Mouse (Mus musculus) midbrain, postnatal 0 days (tissue): ENCODE data around the gene Cpsf4l. TPM values are rescaled to one million over a fixed set of nuclear protein-coding genes. Genes with fewer than 3 reads are reported as not detected.

Experiments
- ATAC-seq: fragments of 200-750 bp; cut with Nextera tagmentation; 2 replicates; pipeline ENCODE4 v1.8.0; 2017; ENCODE audit warnings: moderate number of reproducible peaks, mild to moderate bottlenecking, moderate TSS enrichment, moderate library complexity; ENCODE audit not compliant: low FRiP score
- DNase-seq: peaks from one replicate; pipeline ENCODE4 v3.0.0-alpha.2; 2015; ENCODE audit warnings: low spot score
- H3K27ac ChIP-seq: fragments of 300-500 bp; sonication (generic); 2 replicates; pipeline ENCODE4 v1.5.1; 2014; ENCODE audit warnings: low read depth, mild to moderate bottlenecking, low read length, mixed read lengths
- H3K27me3 ChIP-seq: fragments of 300-500 bp; sonication (generic); 2 replicates; pipeline ENCODE4 v1.6.1; 2014; ENCODE audit warnings: low read length, control low read depth, mixed read lengths; ENCODE audit not compliant: insufficient read depth
- H3K36me3 ChIP-seq: fragments of 300-500 bp; sonication (generic); 2 replicates; pipeline ENCODE4 v1.6.1; 2014; ENCODE audit warnings: low read length, control low read depth, mixed read lengths; ENCODE audit not compliant: insufficient read depth
- H3K4me1 ChIP-seq: fragments of 300-500 bp; sonication (generic); 2 replicates; pipeline ENCODE4 v1.6.1; 2014; ENCODE audit warnings: mild to moderate bottlenecking, control low read depth, antibody characterized with exemption, low read length, mixed read lengths; ENCODE audit not compliant: insufficient read depth
- H3K4me2 ChIP-seq: fragments of 300-500 bp; sonication (generic); 2 replicates; pipeline ENCODE4 v1.6.1; 2014; ENCODE audit warnings: low read depth, mild to moderate bottlenecking, low read length, mixed read lengths; ENCODE audit not compliant: poor library complexity, severe bottlenecking
- H3K4me3 ChIP-seq: fragments of 300-500 bp; sonication (generic); 2 replicates; pipeline ENCODE4 v1.5.1; 2014; ENCODE audit warnings: low read depth, mild to moderate bottlenecking, low read length, moderate library complexity
- H3K9ac ChIP-seq: fragments of 300-500 bp; sonication (generic); replicated peaks from 2 replicates; pipeline ENCODE4 v1.6.1; 2014; ENCODE audit warnings: mild to moderate bottlenecking, low read length, moderate library complexity, mixed read lengths; ENCODE audit not compliant: poor library complexity, severe bottlenecking
- H3K9me3 ChIP-seq: fragments of 300-500 bp; sonication (generic); 2 replicates; pipeline ENCODE4 v1.6.1; 2016; ENCODE audit warnings: low read length, control low read depth
- CTCF ChIP-seq: IDR thresholded peaks from 2 replicates; pipeline ENCODE4 v1.5.1; 2016; ENCODE audit warnings: antibody characterized with exemption, mild to moderate bottlenecking
- WGBS: fragments of 180-500 bp; shearing (Covaris S2); extraction: QIAGEN DNeasy Blood & Tissue Kit; methylation state at CpG from one replicate; pipeline ENCODE4 v1.1.7; 2014; 5-methylcytosine and 5-hydroxymethylcytosine counted together
- polyA plus RNA-seq: library from polyadenylated mRNA; unstranded; fragments of >200 nt; fragmentation: Nextera tagmentation; extraction: Ambion mirVana; gene quantifications from 2 replicates; pipeline ENCODE4 v1.2.1, GENCODE M21; 2015
- total RNA-seq: library from RNA; depleted of rRNA; stranded (reverse); fragments of >200 nt; gene quantifications from 2 replicates; pipeline ENCODE4 v1.2.3, GENCODE M21; 2014

Cpsf4l gene
- total and polyA plus RNA-seq, 2 experiments from 2014 or later, result 0.20 to 0.22 TPM

DNA sequence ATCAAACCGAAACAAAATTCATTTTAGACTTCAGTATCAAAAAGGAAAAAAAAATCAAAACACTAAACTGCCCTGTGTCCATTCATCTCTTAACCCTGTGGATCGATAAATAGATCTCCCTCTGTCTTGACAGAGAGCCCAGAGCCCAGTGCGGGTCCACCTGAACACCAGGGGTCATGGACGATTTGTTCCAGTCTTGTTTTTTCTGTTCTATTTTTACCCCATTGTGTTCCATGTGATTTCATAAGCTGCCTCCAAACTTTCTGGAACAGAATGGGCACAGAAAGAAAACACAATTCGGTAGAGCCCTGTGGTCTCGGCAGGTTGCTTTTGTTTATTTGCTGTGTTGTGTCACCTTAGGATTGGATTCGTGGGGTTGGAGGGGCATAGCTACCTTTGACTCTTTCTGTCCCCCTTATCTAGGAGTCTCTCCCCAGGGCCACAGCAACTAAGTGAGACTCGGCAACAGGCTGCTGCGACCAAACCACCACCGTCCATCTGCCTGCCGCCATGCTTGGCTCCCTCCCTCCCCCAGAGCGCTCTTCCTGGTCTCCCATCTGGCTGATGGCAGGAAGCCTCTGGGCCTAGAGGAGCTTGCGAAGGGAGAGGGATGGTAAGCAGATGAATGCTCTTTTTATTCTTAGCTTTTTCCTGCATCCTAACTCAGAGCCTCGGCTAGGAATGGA is 12.7 kb upstream of the Cpsf4l start:
- Histone ChIP-seq H3K36me3 (peaks cover 15% of the 10 kb centered on the region), H3K27me3 (no peaks in the 10 kb centered on the region), H3K4me2 (no peak overlapping the region), H3K27ac (no peak overlapping the region), H3K4me1 (no peaks in the 10 kb centered on the region), H3K9ac (no peak overlapping the region), H3K4me3 (no peak overlapping the region), H3K9me3 (no peaks in the 10 kb centered on the region)
- DNase-seq, result peak; percentile 13
- TF ChIP-seq CTCF, result no peak
- 69% methylated on average over 14 of the region's 14 CpGs for WGBS
- ATAC-seq, result no peak

DNA sequence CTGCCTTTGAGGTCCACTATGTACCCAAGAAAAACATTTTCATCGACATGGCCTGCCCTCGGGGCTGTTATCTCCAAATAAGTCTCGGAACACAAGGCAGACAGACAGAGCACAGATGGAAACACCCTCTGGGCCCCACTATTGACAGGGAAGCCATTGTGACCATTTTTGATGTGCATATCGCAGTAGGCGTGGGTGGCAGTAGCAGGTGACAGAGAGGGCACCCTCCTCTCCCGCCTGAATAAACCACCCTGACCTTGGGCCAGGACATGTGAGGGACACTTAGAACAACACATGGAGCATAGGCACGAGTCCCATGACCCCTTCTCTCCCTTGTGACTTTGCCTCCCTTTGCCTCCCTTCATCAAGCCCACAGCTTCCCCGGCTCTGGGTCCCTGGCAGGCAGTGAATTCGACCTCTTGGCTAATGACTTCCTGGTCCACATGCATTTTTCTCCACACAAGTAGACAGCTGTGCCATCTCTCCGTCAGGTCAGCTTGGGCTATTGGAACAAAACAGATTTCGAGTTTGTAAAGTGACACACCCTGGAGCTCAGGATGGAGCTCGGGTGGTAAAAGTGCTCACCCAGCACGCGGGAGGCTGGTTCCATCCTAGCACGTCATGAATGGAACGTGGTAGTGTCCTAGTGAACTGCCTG is 8.1 kb upstream of the Cpsf4l start:
- no peak overlapping the region for H3K27ac ChIP-seq
- no peaks in the 10 kb centered on the region for H3K4me1 ChIP-seq
- no peaks in the 10 kb centered on the region for H3K27me3 ChIP-seq
- no peaks in the 10 kb centered on the region for H3K36me3 ChIP-seq
- H3K4me2 ChIP-seq, result no peak overlapping the region
- no peak for ATAC-seq
- 78% methylated on average over 16 of the region's 16 CpGs for WGBS
- no peak for TF ChIP-seq CTCF
- DNase-seq, result no peak
- H3K9ac ChIP-seq, result no peak overlapping the region
- H3K4me3 ChIP-seq, result no peak overlapping the region
- H3K9me3 ChIP-seq, result no peaks in the 10 kb centered on the region

DNA sequence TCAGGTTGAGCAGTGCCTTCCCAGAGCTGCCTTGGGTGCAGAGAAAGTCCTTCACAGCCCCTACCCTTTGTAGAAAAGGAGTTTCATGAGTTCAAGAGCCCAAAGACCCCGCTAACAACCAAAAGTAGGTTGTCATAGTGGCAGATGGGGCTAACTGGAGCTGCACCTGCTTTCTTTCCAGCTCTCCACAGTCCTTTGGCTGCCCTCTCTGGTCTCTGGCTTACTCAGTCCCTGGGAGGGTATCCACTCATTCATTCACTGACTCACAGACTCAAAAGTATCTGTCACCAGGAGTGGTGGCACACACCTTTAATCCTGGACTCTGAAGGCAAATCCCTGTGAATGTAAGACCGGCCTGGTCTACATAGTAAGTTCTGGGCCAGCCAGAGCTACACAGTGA is 6.3 kb upstream of the Cpsf4l start:
- no peak for DNase-seq
- no peak for ATAC-seq
- WGBS, result 96% methylated on average over 2 of the region's 2 CpGs

DNA sequence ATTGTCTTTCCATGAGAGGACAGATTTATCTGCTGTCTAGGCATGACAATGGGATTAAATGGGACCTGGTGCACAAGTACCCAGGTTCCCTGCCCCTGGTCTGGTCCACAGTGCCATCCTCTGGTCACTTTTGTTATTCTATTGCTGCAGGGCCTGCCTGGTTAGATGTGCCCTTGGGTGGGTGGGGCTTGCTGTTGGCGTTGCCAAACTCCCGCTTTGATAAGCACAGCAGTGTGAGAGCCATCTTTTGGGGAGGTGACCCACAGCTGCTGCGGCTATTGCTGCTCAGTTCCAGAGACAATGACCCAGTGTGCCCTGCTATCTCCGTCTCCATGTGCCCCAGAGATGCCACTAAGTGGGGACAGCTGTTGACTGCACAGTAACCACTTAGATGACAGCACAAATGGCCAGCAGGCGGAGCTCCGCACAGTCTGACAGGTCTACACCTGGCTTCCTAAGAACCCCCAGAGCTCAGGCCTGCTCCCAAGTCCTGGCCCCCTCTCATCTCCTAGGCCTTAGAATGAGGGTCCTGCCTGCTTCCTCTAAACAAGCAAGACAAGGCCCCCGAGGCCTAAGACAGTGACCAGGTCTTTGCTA is 5.4 kb upstream of the Cpsf4l start:
- Histone ChIP-seq H3K4me1 (peaks cover 3% of the 10 kb centered on the region; the same call in 1 of the 2 replicates), H3K4me2 (no peak overlapping the region), H3K9ac (no peak overlapping the region), H3K9me3 (no peaks in the 10 kb centered on the region), H3K4me3 (no peak overlapping the region), H3K27ac (no peak overlapping the region), H3K27me3 (no peaks in the 10 kb centered on the region), H3K36me3 (no peaks in the 10 kb centered on the region)
- WGBS, result 76% methylated on average over 7 of the region's 7 CpGs
- peak; percentile 12 for TF ChIP-seq CTCF
- ATAC-seq (no peak), DNase-seq (no peak)

More for the DNA sequence above, 6.3 kb upstream of the Cpsf4l start:
- no peak overlapping the region for H3K27ac ChIP-seq
- H3K4me1 ChIP-seq, result no peaks in the 10 kb centered on the region
- no peaks in the 10 kb centered on the region for H3K27me3 ChIP-seq
- no peak for TF ChIP-seq CTCF
- H3K9ac ChIP-seq, result no peak overlapping the region
- H3K36me3 ChIP-seq, result no peaks in the 10 kb centered on the region
- H3K9me3 ChIP-seq, result no peaks in the 10 kb centered on the region
- H3K4me2 ChIP-seq, result no peak overlapping the region
- H3K4me3 ChIP-seq, result no peak overlapping the region

DNA sequence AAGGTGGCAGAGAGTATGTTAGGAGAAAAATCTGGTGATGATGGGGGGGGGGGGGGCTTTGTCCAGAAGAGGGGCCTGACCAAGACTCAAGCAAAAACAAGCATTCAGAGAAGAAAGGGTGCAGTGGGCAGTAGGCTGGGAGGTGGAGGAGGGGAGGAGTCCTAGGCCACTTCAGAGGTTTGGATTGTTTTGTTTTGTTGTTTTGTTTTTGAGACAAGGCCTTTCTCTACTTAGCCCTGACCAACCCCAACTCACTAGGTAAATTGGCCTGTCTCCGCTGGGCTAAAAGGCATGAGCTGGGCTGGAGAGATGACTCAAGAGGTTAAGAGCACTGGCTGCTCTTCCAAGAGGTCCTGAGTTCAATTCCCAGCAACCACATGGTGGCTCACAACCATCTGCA is 1.2 kb upstream of the Cpsf4l start:
- Histone ChIP-seq H3K27ac (no peak overlapping the region), H3K4me1 (peaks cover 3% of the 10 kb centered on the region), H3K9ac (no peak overlapping the region), H3K36me3 (no peaks in the 10 kb centered on the region), H3K4me2 (no peak overlapping the region), H3K9me3 (no peaks in the 10 kb centered on the region), H3K27me3 (no peaks in the 10 kb centered on the region), H3K4me3 (no peak overlapping the region)
- DNase-seq (no peak), ATAC-seq (no peak)
- 0 out of 2 replicates have a peak, but pooled peaks have one; percentile 13 for TF ChIP-seq CTCF
- 57% methylated on average over 1 of the region's 1 CpGs for WGBS

DNA sequence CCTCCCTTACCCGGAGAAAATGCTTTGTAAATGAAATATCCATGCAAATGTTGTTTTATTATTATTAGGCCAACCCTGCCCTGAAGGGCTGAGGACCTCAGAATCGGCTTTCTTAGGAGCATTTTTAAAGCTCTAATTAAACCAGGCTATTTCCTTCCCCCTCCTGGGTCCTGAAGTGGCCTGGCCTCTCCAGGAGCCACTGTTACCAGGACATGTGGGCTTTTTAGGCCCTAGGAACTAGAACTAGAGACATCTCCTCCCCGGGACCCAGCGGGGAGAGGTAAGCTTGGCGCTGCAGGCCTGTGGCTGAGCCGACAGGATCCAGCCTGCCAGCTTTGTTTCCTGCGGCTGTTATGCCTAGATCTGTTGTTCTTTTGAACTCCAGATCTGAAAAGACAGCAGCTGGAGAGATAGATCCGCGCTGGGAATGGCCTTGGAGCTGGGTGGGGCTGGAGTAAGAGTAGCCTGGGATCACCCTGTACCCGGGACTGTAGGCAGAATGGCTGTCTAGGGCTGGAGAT is 500 bp upstream of the Cpsf4l start:
- no peaks in the 10 kb centered on the region for H3K27me3 ChIP-seq
- ATAC-seq, result no peak
- H3K4me3 ChIP-seq, result no peak overlapping the region
- 5% methylated on average over 10 of the region's 10 CpGs for WGBS
- TF ChIP-seq CTCF, result no peak
- DNase-seq, result peak; percentile 19
- no peak overlapping the region for H3K4me2 ChIP-seq
- H3K27ac ChIP-seq, result peak overlapping the region; percentile 47; the same call in 1 of the 2 replicates
- peaks cover 3% of the 10 kb centered on the region for H3K4me1 ChIP-seq
- no peaks in the 10 kb centered on the region for H3K9me3 ChIP-seq
- no peaks in the 10 kb centered on the region for H3K36me3 ChIP-seq
- H3K9ac ChIP-seq, result no peak overlapping the region; the same call in 1 of the 2 replicates
